Comparison of ENCODE assay signal across 8 mouse cellular contexts in the genomic region with DNA sequence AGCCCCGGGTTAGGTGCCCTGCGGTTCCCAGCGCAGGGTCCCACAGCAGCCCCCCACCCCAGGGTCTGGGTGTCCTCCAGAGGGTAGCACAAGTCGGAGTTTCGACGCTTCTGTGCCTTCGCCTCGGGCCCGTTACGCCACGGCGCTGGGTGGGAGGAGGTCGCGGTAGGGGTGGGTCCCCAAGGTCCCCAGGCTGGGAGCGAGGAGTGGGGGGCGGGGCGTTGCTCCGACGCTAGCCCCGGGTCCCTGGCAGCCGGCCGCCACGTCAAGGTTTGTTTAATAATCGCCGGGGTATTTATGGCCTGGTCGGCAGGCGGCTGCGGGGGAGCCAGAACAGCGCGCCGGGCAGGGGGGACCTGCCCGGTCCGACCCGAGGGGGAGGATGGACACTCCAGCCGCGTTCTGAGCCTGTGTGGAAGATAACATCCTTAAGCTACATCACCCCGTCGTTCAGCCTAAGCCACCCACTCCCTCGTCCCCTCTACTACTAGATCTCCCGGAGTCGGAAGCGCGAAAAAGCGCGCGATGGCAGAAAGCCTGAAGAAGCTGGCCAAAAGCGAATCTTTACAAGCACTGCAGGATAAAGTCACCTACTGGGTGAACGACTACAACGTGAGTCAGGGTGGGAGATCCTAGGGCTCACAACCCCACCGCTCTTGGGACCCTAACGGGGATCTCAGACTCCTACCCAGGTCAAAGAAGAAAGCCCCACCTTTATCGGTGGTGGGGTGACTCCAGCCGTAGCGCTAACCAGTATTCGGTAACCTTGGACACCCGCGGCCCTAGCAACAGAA. TPM values are rescaled to one million over a fixed set of nuclear protein-coding genes. Genes with fewer than 3 reads are reported as not detected.
A peak's percentile ranks its signal among the peaks of the same experiment; 100 is the strongest.
DNase-seq lines count a peak whose midpoint lies in the region; ATAC-seq lines count a peak whose summit lies in the region.

A gene (plus strand): TSS at position 319 of the 794 bp plus-strand sequence.

- H3K9me3 ChIP-seq in kidney, embryonic 16.5 days (ENCODE audit: low read length): no peaks in the 10 kb centered on the region
- no peaks in the 10 kb centered on the region for H3K9me3 ChIP-seq in midbrain, embryonic 11.5 days (ENCODE audit: control insufficient read depth, low read length)

- peaks cover 56% of the 10 kb centered on the region for H3K27me3 ChIP-seq in kidney, embryonic 16.5 days (ENCODE audit: insufficient read depth, low read length)
- H3K27me3 ChIP-seq in midbrain, embryonic 11.5 days (ENCODE audit: control insufficient read depth, insufficient read depth, low read length): peaks cover 55% of the 10 kb centered on the region

- H3K4me2 ChIP-seq in kidney, embryonic 16.5 days (replicated peaks; ENCODE audit: low read depth, low read length): peak within 1 kb of the TSS; percentile 99
- peak within 1 kb of the TSS; percentile 91 for H3K4me2 ChIP-seq in midbrain, embryonic 11.5 days

- H3K4me1 ChIP-seq in kidney, embryonic 16.5 days (ENCODE audit: insufficient read depth, low read length): peaks cover 27% of the 10 kb centered on the region
- peaks cover 22% of the 10 kb centered on the region for H3K4me1 ChIP-seq in midbrain, embryonic 11.5 days (ENCODE audit: control insufficient read depth, insufficient read depth, low read length)

- under 1% methylated on average over 57 of the region's 57 CpGs for WGBS in kidney, embryonic 16.5 days
- WGBS in midbrain, embryonic 11.5 days: under 1% methylated on average over 57 of the region's 57 CpGs

- H3K4me3 ChIP-seq in kidney, embryonic 16.5 days (ENCODE audit: low read length): peak within 1 kb of the TSS; percentile 61
- peak within 1 kb of the TSS; percentile 45 for H3K4me3 ChIP-seq in midbrain, embryonic 11.5 days (ENCODE audit: low read depth, low read length)

- H3K36me3 ChIP-seq in kidney, embryonic 16.5 days (ENCODE audit: insufficient read depth, low read length): no peaks in the 10 kb centered on the region
- H3K36me3 ChIP-seq in midbrain, embryonic 11.5 days (ENCODE audit: control insufficient read depth, insufficient read depth, low read length): no peaks in the 10 kb centered on the region

- peak within 1 kb of the TSS; percentile 61 for H3K9ac ChIP-seq in kidney, embryonic 16.5 days (replicated peaks; ENCODE audit: low read length)
- peak within 1 kb of the TSS; percentile 36 for H3K9ac ChIP-seq in midbrain, embryonic 11.5 days (ENCODE audit: low read length)

- intact Hi-C loops in heart, postnatal 25 days (cut with DNase I): no loop called here

- H3K27ac ChIP-seq in kidney, embryonic 16.5 days (ENCODE audit: low read length): no peak within 1 kb of the TSS
- no peak within 1 kb of the TSS for H3K27ac ChIP-seq in midbrain, embryonic 11.5 days (ENCODE audit: low read depth, low read length)

- ATAC-seq in kidney, embryonic 16.5 days (ENCODE audit: low FRiP score, low TSS enrichment): peak; percentile 52; the same call in 1 of the 2 replicates
- ATAC-seq in midbrain, embryonic 11.5 days (ENCODE audit: low FRiP score): peak; percentile 23; the same call in 1 of the 2 replicates

- DNase-seq in heart, adult 18-20 months: peak; percentile 19 to 45
- DNase-seq in heart, postnatal 25 days (ENCODE audit: low spot score): no peak
- peak; percentile 42 for DNase-seq in adrenal gland, adult 2 months
- peak; percentile 34 to 46 for DNase-seq in gastrocnemius, postnatal 4 days (ENCODE audit: low spot score in 2 of 2)
- peak; percentile 96 for DNase-seq in midbrain, embryonic 11.5 days (ENCODE audit: low spot score, missing footprints)
- DNase-seq in thymus, postnatal 4 days: peak; percentile 44
- no peak for DNase-seq in left cerebral cortex, adult 18-20 months (ENCODE audit: low spot score in 2 of 2)

RNA-seq across cellular contexts. Expression of the gene that starts here (rescaled TPM):
- total RNA-seq in heart, adult 18-20 months (2021): 1 to 10 TPM in 1 of 2 experiments, not detected in 1; 1.3 TPM
- total RNA-seq in heart, postnatal 25 days (2021): under 1 TPM; 0.42 to 0.59 TPM
- not detected for total RNA-seq in adrenal gland, adult 2 months (2021)
- not detected in 2 replicates for polyA plus RNA-seq in adrenal gland, adult 2 months (2012; rRNA removed)
- 1 to 10 TPM in 1 of 2 experiments, under 1 TPM in 1; 0.29 to 1.1 TPM for total RNA-seq in gastrocnemius, postnatal 4 days (2021)
- polyA plus RNA-seq in kidney, embryonic 16.5 days (2015; fragmentation: Nextera tagmentation; extraction: Ambion mirVana): 0.20 and 0.31 TPM in 2 replicates
- polyA plus RNA-seq in midbrain, embryonic 11.5 days (2014; fragmentation: Nextera tagmentation; extraction: Ambion mirVana): 0.10 and 0.12 TPM in 2 replicates
- under 1 TPM in 1 of 2 experiments, not detected in 1; 0.51 TPM for total RNA-seq in left cerebral cortex, adult 18-20 months (2021)

Comparison
In these comparisons a context has a peak if more than half of its experiments do, and no peak if none do; other contexts are left out.
1. DNase-seq: peak in heart, adult 18-20 months (2 of 2), gastrocnemius, postnatal 4 days (2 of 2) and thymus, postnatal 4 days (single experiment); none in heart, postnatal 25 days (single experiment) and left cerebral cortex, adult 18-20 months (0 of 2).
2. Peak in DNase-seq in adrenal gland, adult 2 months; RNA of the gene not detected or under 1 TPM.
3. Peak in ATAC-seq, H3K4me3 ChIP-seq, H3K9ac ChIP-seq and H3K4me2 ChIP-seq in kidney, embryonic 16.5 days; RNA of the gene not detected or under 1 TPM.
4. Peak in DNase-seq, ATAC-seq, H3K4me3 ChIP-seq, H3K9ac ChIP-seq and H3K4me2 ChIP-seq in midbrain, embryonic 11.5 days; RNA of the gene not detected or under 1 TPM.